Mouse (Mus musculus): ENCODE measurements around the gene 1110002E22Rik.

DNA sequence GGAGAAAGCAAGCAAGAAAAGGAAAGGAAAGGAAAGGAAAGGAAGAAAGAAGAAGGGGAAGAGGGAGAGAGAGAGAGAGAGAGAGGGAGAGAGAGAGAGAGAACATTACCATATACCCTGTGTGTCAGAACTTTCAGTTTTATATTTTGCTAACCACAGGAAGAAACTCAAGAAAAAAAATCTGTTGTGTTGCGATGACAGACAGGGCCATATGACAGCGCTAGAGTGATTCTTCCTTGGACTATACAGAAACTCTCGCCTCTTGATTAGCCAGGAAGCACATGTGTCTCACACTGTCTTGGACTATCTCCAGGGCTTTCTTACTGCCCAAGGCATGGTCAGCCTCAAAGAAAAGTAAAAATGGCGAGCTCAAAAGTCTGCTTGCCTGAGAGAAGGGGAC lies 2.2 kb upstream of the 1110002E22Rik start:
- TF ChIP-seq POLR2A (IDR thresholded peaks at IDR 0.05; ENCODE audit: borderline replicate concordance, control insufficient read depth, low read depth, low read length) (no peak), CTCF (IDR thresholded peaks at IDR 0.05; ENCODE audit: control insufficient read depth, insufficient read depth, low read length) (no peak)

All from bone marrow, adult 2 months (tissue).